Mouse (Mus musculus): Measurements from ENCODE around the gene Aven.

Aven gene

DNA sequence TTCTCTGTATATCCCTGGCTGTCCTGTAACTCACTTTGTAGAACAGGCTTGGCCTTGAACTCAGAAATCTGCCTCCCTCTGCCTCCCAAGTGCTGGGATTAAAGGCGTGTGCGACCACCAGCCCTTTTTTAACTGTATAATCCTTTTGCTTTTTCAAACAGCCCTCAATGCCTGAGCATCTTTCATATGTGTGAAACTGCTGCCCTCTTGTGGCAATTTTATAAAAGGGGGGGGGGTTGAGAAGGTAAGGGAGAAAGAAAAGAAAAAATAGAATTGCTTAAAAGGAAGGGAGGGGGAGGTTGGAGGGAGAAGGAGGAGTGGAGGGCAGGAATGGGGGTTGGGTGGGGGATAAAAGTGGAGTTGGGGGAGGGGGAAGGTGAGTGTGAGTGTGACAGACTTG lies 11.2 kb upstream of the Aven start:
- H3K36me3 ChIP-seq (ENCODE audit: insufficient read depth, low read length), result no peaks in the 10 kb centered on the region
- H3K9me3 ChIP-seq (ENCODE audit: low read length), result no peaks in the 10 kb centered on the region
- H3K27me3 ChIP-seq (ENCODE audit: insufficient read depth, low read length), result 0 out of 2 replicates have a peak, but pooled peaks cover 3% of the 10 kb centered on the region
- H3K4me3 ChIP-seq (replicated peaks; ENCODE audit: low read length), result no peak overlapping the region
- peaks cover 2% of the 10 kb centered on the region; the same call in 1 of the 2 replicates for H3K4me1 ChIP-seq (replicated peaks; ENCODE audit: low read depth, low read length)
- TF ChIP-seq CTCF (conservative IDR thresholded peaks at IDR 0.05; ENCODE audit: low read length), result peak; percentile 38
- TF ChIP-seq NANOG (IDR thresholded peaks at IDR 0.05; ENCODE audit: borderline replicate concordance, low read length), result no peak

DNA sequence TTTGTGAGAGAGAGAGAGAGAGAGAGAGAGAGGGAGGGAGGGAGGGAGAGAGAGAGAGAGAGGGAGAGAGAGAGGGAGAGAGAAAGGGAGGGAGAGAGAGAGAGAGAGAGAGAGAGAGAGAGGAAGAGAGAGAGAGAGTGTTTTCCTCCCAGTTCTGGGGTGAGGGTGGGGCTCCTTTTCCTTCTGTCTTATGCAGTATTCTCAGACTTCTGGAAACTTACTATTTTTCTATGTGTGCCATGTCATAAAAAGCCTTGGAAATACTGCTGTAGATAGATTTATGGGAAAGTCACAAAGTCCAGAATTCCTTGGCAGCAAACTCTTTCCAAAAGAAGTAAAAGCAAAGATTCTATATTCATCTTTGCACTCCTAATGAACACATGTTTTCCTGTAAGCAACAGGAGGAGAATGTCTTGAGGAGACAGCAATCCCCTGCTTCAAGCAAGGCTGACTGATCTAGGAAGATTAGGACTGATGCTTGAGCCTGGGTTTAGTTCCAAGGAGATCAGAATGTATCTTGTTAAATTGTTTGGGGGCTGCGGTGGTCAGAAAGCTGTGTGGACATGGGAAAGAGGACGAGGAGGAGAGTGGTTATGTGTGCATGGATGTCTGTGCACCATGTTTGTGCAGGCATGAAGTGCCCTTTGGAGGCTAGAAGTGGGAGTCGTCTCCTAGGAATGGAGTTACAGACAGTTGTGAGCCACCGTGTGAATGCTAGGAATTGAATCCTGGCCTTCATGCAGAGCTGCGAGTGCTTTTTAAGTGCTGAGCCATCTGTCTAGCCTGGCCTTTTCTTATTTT lies 10.0 kb upstream of the Aven start:
- Histone ChIP-seq H3K9me3 (ENCODE audit: low read length) (no peaks in the 10 kb centered on the region), H3K4me1 (replicated peaks; ENCODE audit: low read depth, low read length) (no peaks in the 10 kb centered on the region), H3K4me3 (replicated peaks; ENCODE audit: low read length) (no peak overlapping the region), H3K36me3 (ENCODE audit: insufficient read depth, low read length) (no peaks in the 10 kb centered on the region), H3K27me3 (ENCODE audit: insufficient read depth, low read length) (0 out of 2 replicates have a peak, but pooled peaks cover 3% of the 10 kb centered on the region)
- TF ChIP-seq CTCF (conservative IDR thresholded peaks at IDR 0.05; ENCODE audit: low read length), result no peak
- TF ChIP-seq POU5F1 (IDR thresholded peaks at IDR 0.05; ENCODE audit: borderline replicate concordance, low read length), result no peak
- no peak for TF ChIP-seq NANOG (IDR thresholded peaks at IDR 0.05; ENCODE audit: borderline replicate concordance, low read length)

DNA sequence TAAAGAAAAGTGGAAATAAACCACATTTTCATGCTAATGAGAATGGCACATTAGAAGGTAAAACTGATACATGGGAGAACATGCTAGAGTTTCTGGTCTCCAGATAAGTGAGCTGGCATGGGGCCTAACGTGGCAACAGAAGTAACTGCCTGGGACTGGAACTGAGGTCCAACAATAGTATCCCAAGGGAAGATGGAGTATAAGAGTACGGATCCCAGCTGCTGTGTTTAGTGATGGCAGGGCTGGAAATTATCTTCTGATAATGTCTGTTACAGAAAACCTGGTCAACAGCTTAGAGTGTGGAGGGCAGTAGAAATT lies 9.5 kb upstream of the Aven start:
- no peaks in the 10 kb centered on the region for H3K9me3 ChIP-seq (ENCODE audit: low read length)
- no peaks in the 10 kb centered on the region for H3K4me1 ChIP-seq (replicated peaks; ENCODE audit: low read depth, low read length)
- no peak overlapping the region for H3K4me3 ChIP-seq (replicated peaks; ENCODE audit: low read length)
- TF ChIP-seq POU5F1 (IDR thresholded peaks at IDR 0.05; ENCODE audit: borderline replicate concordance, low read length) (no peak), NANOG (IDR thresholded peaks at IDR 0.05; ENCODE audit: borderline replicate concordance, low read length) (no peak), CTCF (conservative IDR thresholded peaks at IDR 0.05; ENCODE audit: low read length) (no peak)
- H3K36me3 ChIP-seq (ENCODE audit: insufficient read depth, low read length), result no peaks in the 10 kb centered on the region
- 0 out of 2 replicates have a peak, but pooled peaks cover 3% of the 10 kb centered on the region for H3K27me3 ChIP-seq (ENCODE audit: insufficient read depth, low read length)

DNA sequence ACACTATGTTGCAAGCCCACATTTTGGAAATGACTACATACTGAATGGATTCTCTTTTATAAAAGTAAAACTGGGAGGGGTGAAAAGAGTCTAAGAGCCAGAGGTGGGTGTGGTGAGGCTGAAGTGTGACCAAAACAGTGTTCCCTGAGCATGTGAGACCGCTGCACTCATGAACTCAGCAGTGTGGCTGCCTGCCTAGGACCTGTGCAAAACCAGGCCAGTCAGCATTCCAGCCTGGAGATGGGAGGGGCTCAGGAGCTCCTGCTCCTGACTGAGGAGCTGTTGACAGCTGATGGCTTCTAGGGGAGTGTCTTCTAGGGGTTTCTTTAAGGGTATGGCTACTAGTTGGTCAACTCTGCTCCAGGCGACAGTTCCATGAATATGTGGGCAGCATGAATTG lies 7.9 kb upstream of the Aven start:
- Histone ChIP-seq H3K36me3 (ENCODE audit: insufficient read depth, low read length) (no peaks in the 10 kb centered on the region), H3K4me3 (replicated peaks; ENCODE audit: low read length) (no peak overlapping the region), H3K9me3 (ENCODE audit: low read length) (no peaks in the 10 kb centered on the region), H3K4me1 (replicated peaks; ENCODE audit: low read depth, low read length) (no peaks in the 10 kb centered on the region), H3K27me3 (ENCODE audit: insufficient read depth, low read length) (0 out of 2 replicates have a peak, but pooled peaks cover 3% of the 10 kb centered on the region)
- TF ChIP-seq CTCF (conservative IDR thresholded peaks at IDR 0.05; ENCODE audit: low read length), result no peak
- TF ChIP-seq POU5F1 (IDR thresholded peaks at IDR 0.05; ENCODE audit: borderline replicate concordance, low read length), result no peak
- TF ChIP-seq NANOG (IDR thresholded peaks at IDR 0.05; ENCODE audit: borderline replicate concordance, low read length), result no peak

DNA sequence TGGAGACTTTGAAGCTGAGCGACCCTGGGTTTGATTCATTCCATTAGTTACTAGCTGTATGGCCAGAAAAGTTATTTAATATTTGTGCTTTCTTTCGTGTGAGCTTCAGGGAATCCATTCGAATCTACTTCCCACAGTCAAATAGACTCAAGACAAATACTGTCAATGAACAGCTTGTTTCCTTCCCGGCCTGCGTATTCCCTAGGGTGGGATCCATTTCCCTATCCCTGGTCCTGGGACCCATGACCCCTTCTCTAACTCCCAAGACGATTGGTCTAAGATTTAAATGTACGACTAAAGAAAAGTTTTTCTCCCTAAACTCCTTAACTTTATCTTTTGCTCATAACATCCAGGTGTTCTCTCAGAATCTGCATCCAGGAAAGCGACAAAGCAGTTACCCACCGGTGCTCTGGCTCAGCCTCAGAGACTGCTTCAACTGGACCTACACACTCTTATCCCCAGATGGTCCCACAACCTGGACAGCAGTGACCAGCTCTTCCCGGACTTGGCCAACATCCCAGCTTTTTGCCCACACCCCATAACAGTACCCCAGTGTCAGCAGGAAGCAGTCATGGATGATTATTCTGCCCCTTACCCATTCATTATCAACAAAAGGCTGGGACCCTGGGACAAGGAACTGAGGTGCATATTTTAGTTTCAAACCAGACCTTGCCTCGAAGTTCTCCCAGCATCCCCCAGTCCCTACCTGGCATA lies 2.1 kb upstream of the Aven start:
- TF ChIP-seq POU5F1 (IDR thresholded peaks at IDR 0.05; ENCODE audit: borderline replicate concordance, low read length), result no peak
- no peak for TF ChIP-seq CTCF (conservative IDR thresholded peaks at IDR 0.05; ENCODE audit: low read length)
- TF ChIP-seq NANOG (IDR thresholded peaks at IDR 0.05; ENCODE audit: borderline replicate concordance, low read length), result no peak
- H3K4me3 ChIP-seq (replicated peaks; ENCODE audit: low read length), result no peak overlapping the region
- peaks cover 24% of the 10 kb centered on the region for H3K4me1 ChIP-seq (replicated peaks; ENCODE audit: low read depth, low read length)

DNA sequence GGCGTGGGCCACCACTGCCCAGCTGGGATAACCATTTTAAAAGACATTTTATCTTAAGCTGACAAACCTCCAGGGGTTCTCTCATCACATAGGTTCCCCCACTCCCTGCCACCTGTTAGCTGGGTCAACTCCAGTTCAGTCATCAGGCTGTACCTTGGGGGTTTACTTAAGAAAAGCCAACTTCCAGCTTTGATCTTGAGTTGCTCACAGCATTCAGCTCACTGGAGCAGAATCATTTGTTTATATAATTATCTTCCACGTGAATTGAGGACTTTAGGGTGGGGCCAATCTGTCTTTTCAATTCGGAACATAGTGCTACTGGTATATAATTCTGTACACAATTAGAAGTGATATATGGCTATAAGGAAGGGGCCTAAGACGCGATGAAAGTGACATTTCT lies 1.1 kb upstream of the Aven start:
- Histone ChIP-seq H3K4me3 (replicated peaks; ENCODE audit: low read length) (no peak overlapping the region), H3K4me1 (replicated peaks; ENCODE audit: low read depth, low read length) (peaks cover 33% of the 10 kb centered on the region), H3K27me3 (ENCODE audit: insufficient read depth, low read length) (no peaks in the 10 kb centered on the region), H3K36me3 (ENCODE audit: insufficient read depth, low read length) (no peaks in the 10 kb centered on the region), H3K9me3 (ENCODE audit: low read length) (no peaks in the 10 kb centered on the region)
- TF ChIP-seq NANOG (IDR thresholded peaks at IDR 0.05; ENCODE audit: borderline replicate concordance, low read length), result no peak
- TF ChIP-seq CTCF (conservative IDR thresholded peaks at IDR 0.05; ENCODE audit: low read length), result no peak
- no peak for TF ChIP-seq POU5F1 (IDR thresholded peaks at IDR 0.05; ENCODE audit: borderline replicate concordance, low read length)

More for the DNA sequence above, 2.1 kb upstream of the Aven start:
- H3K27me3 ChIP-seq (ENCODE audit: insufficient read depth, low read length), result 0 out of 2 replicates have a peak, but pooled peaks cover 3% of the 10 kb centered on the region
- H3K36me3 ChIP-seq (ENCODE audit: insufficient read depth, low read length), result no peaks in the 10 kb centered on the region
- H3K9me3 ChIP-seq (ENCODE audit: low read length), result no peaks in the 10 kb centered on the region

DNA sequence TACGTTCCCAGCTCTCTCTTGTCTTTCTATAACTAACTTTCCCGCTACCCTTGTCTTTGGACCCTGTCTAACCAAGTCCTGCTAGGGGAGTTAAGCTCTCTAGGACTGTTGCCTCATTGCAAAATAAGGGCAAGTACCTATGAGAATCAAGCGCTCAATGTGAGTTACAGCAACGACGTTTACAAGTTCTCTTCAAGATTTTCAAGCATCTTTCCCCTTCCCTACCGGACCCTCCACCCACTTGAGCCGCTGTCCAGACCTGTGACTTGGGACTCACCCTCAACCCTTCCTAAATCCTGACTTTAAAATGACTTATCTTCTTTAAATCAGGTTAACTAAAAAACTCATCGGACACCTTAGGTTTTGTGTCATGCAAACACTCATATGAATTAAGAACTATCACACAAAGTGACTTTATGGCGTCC lies 321 bp upstream of the Aven start:
- Histone ChIP-seq H3K4me3 (replicated peaks; ENCODE audit: low read length) (peak overlapping the region; percentile 79), H3K36me3 (ENCODE audit: insufficient read depth, low read length) (no peaks in the 10 kb centered on the region), H3K27me3 (ENCODE audit: insufficient read depth, low read length) (no peaks in the 10 kb centered on the region), H3K4me1 (replicated peaks; ENCODE audit: low read depth, low read length) (peaks cover 40% of the 10 kb centered on the region), H3K9me3 (ENCODE audit: low read length) (no peaks in the 10 kb centered on the region)
- TF ChIP-seq CTCF (conservative IDR thresholded peaks at IDR 0.05; ENCODE audit: low read length) (no peak), POU5F1 (IDR thresholded peaks at IDR 0.05; ENCODE audit: borderline replicate concordance, low read length) (no peak), NANOG (IDR thresholded peaks at IDR 0.05; ENCODE audit: borderline replicate concordance, low read length) (no peak)

DNA sequence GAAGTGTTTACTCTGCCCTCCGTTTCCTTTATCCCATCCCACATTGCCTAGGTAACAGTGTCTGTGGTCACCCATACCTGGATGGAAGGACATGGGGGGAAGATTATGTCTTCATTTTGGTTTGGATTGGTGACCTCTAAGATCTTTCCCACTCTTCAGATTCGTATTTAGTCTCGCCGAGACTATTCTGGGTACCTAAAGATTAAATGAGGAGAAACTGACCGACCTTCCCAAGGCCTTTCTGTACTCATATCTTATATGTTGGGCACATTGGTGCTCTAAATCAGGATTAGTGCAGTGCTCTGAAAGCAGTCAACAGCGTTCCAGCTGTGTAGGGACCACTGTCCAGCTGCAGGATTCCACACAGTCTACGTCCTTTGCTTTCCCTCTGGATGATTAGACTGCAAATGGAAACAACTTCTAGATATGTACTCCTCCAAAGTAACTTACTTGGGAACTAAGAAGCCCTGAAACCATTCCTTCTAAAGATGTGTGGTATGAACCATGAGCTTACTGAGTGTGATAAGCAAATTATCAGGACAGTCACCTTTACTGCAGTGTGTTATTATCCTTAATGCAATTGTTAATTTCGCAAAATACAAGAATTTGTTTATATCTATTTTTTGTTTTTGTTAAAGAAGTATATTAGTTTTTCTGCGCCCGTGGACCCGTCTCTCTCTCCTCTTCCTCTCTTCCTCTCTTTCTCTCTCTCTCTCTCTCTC lies 936 bp downstream of the Aven start:
- H3K4me1 ChIP-seq (replicated peaks; ENCODE audit: low read depth, low read length), result peaks cover 48% of the 10 kb centered on the region

More for the DNA sequence above, 936 bp downstream of the Aven start:
- H3K4me3 ChIP-seq (replicated peaks; ENCODE audit: low read length), result peak overlapping the region; percentile 79
- TF ChIP-seq NANOG (IDR thresholded peaks at IDR 0.05; ENCODE audit: borderline replicate concordance, low read length) (no peak), CTCF (conservative IDR thresholded peaks at IDR 0.05; ENCODE audit: low read length) (no peak), POU5F1 (IDR thresholded peaks at IDR 0.05; ENCODE audit: borderline replicate concordance, low read length) (no peak)
- no peaks in the 10 kb centered on the region for H3K27me3 ChIP-seq (ENCODE audit: insufficient read depth, low read length)
- no peaks in the 10 kb centered on the region for H3K9me3 ChIP-seq (ENCODE audit: low read length)
- no peaks in the 10 kb centered on the region for H3K36me3 ChIP-seq (ENCODE audit: insufficient read depth, low read length)
